Mouse (Mus musculus) limb, embryonic 14.5 days (tissue): ENCODE results near the gene Pomp. TPM values are rescaled to one million over a fixed set of nuclear protein-coding genes. Genes with fewer than 3 reads are reported as not detected.

Experiments used
- ATAC-seq: fragments of 200-750 bp; cut with Nextera tagmentation; 2 replicates; pipeline ENCODE4 v1.8.0; 2017; ENCODE audit warnings: low read depth, moderate number of reproducible peaks, moderate TSS enrichment; ENCODE audit not compliant: low FRiP score
- DNase-seq: peaks from one replicate; pipeline ENCODE4 v3.0.0-alpha.2; 2015; ENCODE audit warnings: low spot score
- H3K27ac ChIP-seq: fragments of 300-500 bp; sonication (generic); replicated peaks from 2 replicates; pipeline ENCODE4 v1.5.1; 2014; ENCODE audit warnings: low read depth, mild to moderate bottlenecking, low read length, moderate library complexity, mixed read lengths
- H3K27me3 ChIP-seq: fragments of 300-500 bp; sonication (generic); 2 replicates; pipeline ENCODE4 v1.6.1; 2014; ENCODE audit warnings: low read length, mixed read lengths; ENCODE audit not compliant: control insufficient read depth, insufficient read depth
- H3K36me3 ChIP-seq: fragments of 300-500 bp; sonication (generic); 2 replicates; pipeline ENCODE4 v1.6.1; 2014; ENCODE audit warnings: mild to moderate bottlenecking, low read length, moderate library complexity, mixed read lengths; ENCODE audit not compliant: control insufficient read depth, insufficient read depth
- H3K4me1 ChIP-seq: fragments of 300-500 bp; sonication (generic); 2 replicates; pipeline ENCODE4 v1.6.1; 2014; ENCODE audit warnings: antibody characterized with exemption, low read length, mixed read lengths; ENCODE audit not compliant: control insufficient read depth, insufficient read depth
- H3K4me2 ChIP-seq: fragments of 300-500 bp; sonication (generic); replicated peaks from 2 replicates; pipeline ENCODE4 v1.6.1; 2014; ENCODE audit warnings: low read depth, mild to moderate bottlenecking, low read length, moderate library complexity; ENCODE audit not compliant: severe bottlenecking
- H3K4me3 ChIP-seq: fragments of 300-500 bp; sonication (generic); replicated peaks from 2 replicates; pipeline ENCODE4 v1.5.1; 2014; ENCODE audit warnings: low read length
- H3K9ac ChIP-seq: fragments of 300-500 bp; sonication (generic); 2 replicates; pipeline ENCODE4 v1.6.1; 2014; ENCODE audit warnings: mild to moderate bottlenecking, low read depth, low read length, moderate library complexity; ENCODE audit not compliant: severe bottlenecking
- H3K9me3 ChIP-seq: fragments of 300-500 bp; sonication (generic); 2 replicates; pipeline ENCODE4 v1.6.1; 2016; ENCODE audit warnings: low read length; ENCODE audit not compliant: control insufficient read depth
- POLR2A ChIP-seq: fragments of 200-500 bp; IDR thresholded peaks from 2 replicates; pipeline ENCODE4 v1.8.0; 2012; ENCODE audit warnings: inconsistent platforms, mild to moderate bottlenecking, moderate library complexity, borderline replicate concordance; ENCODE audit not compliant: insufficient read depth, insufficient read length; ENCODE audit errors: extremely low read depth
- WGBS: fragments of 180-500 bp; shearing (Covaris S2); extraction: QIAGEN DNeasy Blood & Tissue Kit; methylation state at CpG from one replicate; pipeline ENCODE4 v1.1.7; 2014; 5-methylcytosine and 5-hydroxymethylcytosine counted together
- polyA plus RNA-seq, 2 experiments: library from polyadenylated mRNA; depleted of rRNA in 1 of 2; stranded (reverse) in 1 of 2; unstranded in 1 of 2; fragments of >200 nt; fragmentation: Nextera tagmentation in 1 of 2; extraction: Ambion mirVana in 1 of 2; gene quantifications; 2 replicates each; pipeline versions ENCODE4 v1.2.1 to v1.2.3; 2012 to 2014

Gene Pomp
- polyA plus RNA-seq, 2 experiments: 270 to 484 TPM

GRCm38 (mm10) chr5:147826091-147826490 is 34.2 kb upstream of the Pomp start:
- no peak for ATAC-seq
- WGBS: 63% methylated on average over 9 of the region's 9 CpGs
- no peaks in the 10 kb centered on the region for H3K27me3 ChIP-seq
- no peak for TF ChIP-seq POLR2A
- no peaks in the 10 kb centered on the region for H3K4me1 ChIP-seq
- no peak overlapping the region for H3K9ac ChIP-seq
- H3K27ac ChIP-seq: no peak overlapping the region
- no peaks in the 10 kb centered on the region for H3K36me3 ChIP-seq
- no peak overlapping the region for H3K4me3 ChIP-seq
- DNase-seq: no peak
- no peaks in the 10 kb centered on the region for H3K9me3 ChIP-seq
- H3K4me2 ChIP-seq: no peak overlapping the region

GRCm38 (mm10) chr5:147826546-147826945 is 33.7 kb upstream of the Pomp start:
- ATAC-seq: no peak
- Histone ChIP-seq H3K9ac (no peak overlapping the region), H3K4me3 (no peak overlapping the region), H3K9me3 (no peaks in the 10 kb centered on the region), H3K36me3 (no peaks in the 10 kb centered on the region), H3K27me3 (no peaks in the 10 kb centered on the region), H3K27ac (no peak overlapping the region), H3K4me2 (no peak overlapping the region), H3K4me1 (no peaks in the 10 kb centered on the region)
- no peak for DNase-seq
- no peak for TF ChIP-seq POLR2A
- WGBS: 62% methylated on average over 5 of the region's 5 CpGs

GRCm38 (mm10) chr5:147828846-147829245 is 31.4 kb upstream of the Pomp start:
- Histone ChIP-seq H3K27ac (no peak overlapping the region), H3K9ac (no peak overlapping the region), H3K36me3 (no peaks in the 10 kb centered on the region), H3K4me3 (no peak overlapping the region), H3K27me3 (no peaks in the 10 kb centered on the region), H3K4me1 (no peaks in the 10 kb centered on the region), H3K9me3 (no peaks in the 10 kb centered on the region), H3K4me2 (no peak overlapping the region)
- no peak for ATAC-seq
- no peak for TF ChIP-seq POLR2A
- 86% methylated on average over 8 of the region's 8 CpGs for WGBS
- no peak for DNase-seq

- Histone ChIP-seq H3K27me3 (no peaks in the 10 kb centered on the region), H3K9ac (no peak overlapping the region), H3K4me3 (no peak overlapping the region), H3K36me3 (no peaks in the 10 kb centered on the region), H3K27ac (no peak overlapping the region), H3K4me2 (no peak overlapping the region), H3K4me1 (no peaks in the 10 kb centered on the region), H3K9me3 (no peaks in the 10 kb centered on the region)
- ATAC-seq: no peak
- WGBS: 50% methylated on average over 14 of the region's 14 CpGs
- no peak for TF ChIP-seq POLR2A
- DNase-seq: no peak
Observed at GRCm38 (mm10) chr5:147832842-147833241, 27.4 kb upstream of the Pomp start.

DNA sequence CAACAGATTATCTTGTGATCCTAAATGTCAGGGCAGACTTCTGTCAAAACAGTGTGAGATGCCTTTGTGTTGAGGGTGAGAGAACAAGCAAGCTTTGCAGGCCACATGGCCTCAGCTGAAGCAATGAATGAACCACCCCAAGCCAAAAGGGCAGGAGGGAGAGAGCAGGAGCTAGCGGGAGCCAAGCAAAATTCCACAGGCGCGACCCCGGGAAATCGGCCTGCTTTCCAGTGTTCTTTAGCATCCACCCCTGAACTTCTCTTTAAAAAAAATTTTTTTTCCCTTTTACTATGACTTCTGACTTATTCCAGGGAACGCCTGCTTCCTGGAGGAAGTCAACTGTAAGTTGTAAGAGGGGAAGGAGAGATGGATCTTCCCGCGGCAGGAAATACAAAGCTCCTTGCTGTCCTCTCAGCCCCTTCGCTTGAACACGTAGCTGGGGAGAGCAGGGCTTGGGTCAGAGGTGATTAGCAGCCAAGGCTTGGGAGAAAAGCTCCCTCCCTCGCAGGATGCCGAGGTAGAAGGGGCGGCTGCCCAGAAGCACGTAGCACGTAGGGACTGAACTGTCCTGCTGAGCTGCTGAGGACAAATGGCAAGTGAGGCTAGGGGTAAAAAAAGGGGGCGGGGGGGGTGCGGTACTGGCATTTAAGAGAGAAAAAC is 25.3 kb upstream of the Pomp start:
- no peak for DNase-seq
- 0 out of 2 replicates have a peak overlapping the region, but pooled peaks have one; percentile 5 for H3K4me2 ChIP-seq

More for the DNA sequence above, 25.3 kb upstream of the Pomp start:
- Histone ChIP-seq H3K27me3 (no peaks in the 10 kb centered on the region), H3K27ac (no peak overlapping the region), H3K4me3 (no peak overlapping the region), H3K9me3 (no peaks in the 10 kb centered on the region), H3K4me1 (no peaks in the 10 kb centered on the region), H3K9ac (peak overlapping the region; percentile 28; the same call in 1 of the 2 replicates), H3K36me3 (no peaks in the 10 kb centered on the region)
- no peak for ATAC-seq
- no peak for TF ChIP-seq POLR2A
- 11% methylated on average over 17 of the region's 17 CpGs for WGBS
